Mouse (Mus musculus) liver, postnatal 0 days (tissue): ENCODE measurements around the gene Fgd6.

Experiments
- CTCF ChIP-seq: sonication (generic); IDR thresholded peaks from 2 replicates; pipeline ENCODE4 v1.5.1; 2016; ENCODE audit warnings: antibody characterized with exemption, low read depth
- EP300 ChIP-seq: IDR thresholded peaks from 2 replicates; pipeline ENCODE4 v1.6.1; 2016; ENCODE audit warnings: antibody characterized with exemption, low read depth, mild to moderate bottlenecking

DNA sequence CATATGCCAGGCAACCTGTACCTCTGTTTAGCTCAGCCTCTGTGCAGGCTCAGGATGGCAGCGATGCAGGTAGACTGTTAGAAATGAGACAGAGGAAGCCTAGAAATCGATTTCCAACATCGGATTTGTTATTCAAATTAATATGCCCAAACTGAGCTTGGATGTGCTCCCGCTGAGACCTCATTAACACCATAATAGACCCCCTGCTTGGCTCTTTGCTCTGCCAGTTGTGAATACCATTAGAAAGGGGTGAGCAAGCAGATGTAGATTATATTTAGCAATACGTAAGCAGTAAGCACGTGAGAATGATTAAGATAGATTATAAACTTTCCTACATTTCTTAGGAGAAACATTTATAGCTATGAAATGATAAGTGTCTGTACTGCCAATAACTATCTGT lies 136.9 kb downstream of the Fgd6 start:
- TF ChIP-seq EP300 (no peak), CTCF (no peak)
